Mouse (Mus musculus): ENCODE data around the gene Tmpo.

Tmpo gene

GRCm38 (mm10) chr10:91122646-91123045 is 58.5 kb downstream of the Tmpo start:
- DNase-seq (ENCODE audit: low read depth in 2 of 2, low spot score in 2 of 2): no peak

- DNase-seq (ENCODE audit: low read depth in 2 of 2, low spot score in 2 of 2): no peak
These were observed 64.2 kb downstream of the Tmpo start for GRCm38 (mm10) chr10:91116958-91117357.

- DNase-seq (ENCODE audit: low read depth in 2 of 2, low spot score in 2 of 2): no peak
These were observed 71.3 kb downstream of the Tmpo start for GRCm38 (mm10) chr10:91109841-91110240.

- no peak for DNase-seq (ENCODE audit: low read depth in 2 of 2, low spot score in 2 of 2)
These were observed 75.1 kb downstream of the Tmpo start for GRCm38 (mm10) chr10:91105981-91106380.

- no peak for DNase-seq (ENCODE audit: low read depth in 2 of 2, low spot score in 2 of 2)
These were observed 78.1 kb downstream of the Tmpo start for GRCm38 (mm10) chr10:91102799-91103590.

- DNase-seq (ENCODE audit: low read depth in 2 of 2, low spot score in 2 of 2): no peak
These were observed 79.2 kb downstream of the Tmpo start for GRCm38 (mm10) chr10:91101936-91102335.

- DNase-seq (ENCODE audit: low read depth in 2 of 2, low spot score in 2 of 2): no peak
These were observed 81.0 kb downstream of the Tmpo start for GRCm38 (mm10) chr10:91100101-91100500.

- no peak for DNase-seq (ENCODE audit: low read depth in 2 of 2, low spot score in 2 of 2)
These were observed 83.1 kb downstream of the Tmpo start for GRCm38 (mm10) chr10:91098056-91098455.
